Mouse (Mus musculus): ENCODE measurements around the gene 9930021J03Rik. TPM values are rescaled to one million over a fixed set of nuclear protein-coding genes. Genes with fewer than 3 reads are reported as not detected.

The 9930021J03Rik gene
- polyA plus RNA-seq, 1 experiment from 2014 or later = 8.2 TPM

GRCm38 (mm10) chr19:29674946-29675345 lies 130.8 kb downstream of the 9930021J03Rik start:
- DNase-seq (ENCODE audit: low spot score) (no peak), ATAC-seq (ENCODE audit: insufficient number of reproducible peaks, low FRiP score, low TSS enrichment, low read depth) (no peak)
- H3K4me1 ChIP-seq (ENCODE audit: control insufficient read depth, insufficient read depth, low read length) = no peaks in the 10 kb centered on the region
- no peaks in the 10 kb centered on the region for H3K36me3 ChIP-seq (ENCODE audit: control insufficient read depth, insufficient read depth, low read length)
- H3K27me3 ChIP-seq (ENCODE audit: control insufficient read depth, insufficient read depth, low read length) = no peaks in the 10 kb centered on the region
- no peak overlapping the region for H3K9ac ChIP-seq (ENCODE audit: low read length)
- H3K4me3 ChIP-seq (ENCODE audit: low read depth, low read length) = no peak overlapping the region
- WGBS = 94% methylated on average over 7 of the region's 7 CpGs
- H3K9me3 ChIP-seq (ENCODE audit: control insufficient read depth, low read length) = no peaks in the 10 kb centered on the region
- H3K27ac ChIP-seq (replicated peaks; ENCODE audit: low read depth, low read length) = no peak overlapping the region
- no peak overlapping the region for H3K4me2 ChIP-seq (ENCODE audit: low read depth, severe bottlenecking)

GRCm38 (mm10) chr19:29672660-29673059 lies 133.1 kb downstream of the 9930021J03Rik start:
- Histone ChIP-seq H3K36me3 (ENCODE audit: control insufficient read depth, insufficient read depth, low read length) (no peaks in the 10 kb centered on the region), H3K4me1 (ENCODE audit: control insufficient read depth, insufficient read depth, low read length) (no peaks in the 10 kb centered on the region), H3K27me3 (ENCODE audit: control insufficient read depth, insufficient read depth, low read length) (no peaks in the 10 kb centered on the region), H3K4me2 (ENCODE audit: low read depth, severe bottlenecking) (no peak overlapping the region), H3K27ac (replicated peaks; ENCODE audit: low read depth, low read length) (no peak overlapping the region), H3K9me3 (ENCODE audit: control insufficient read depth, low read length) (no peaks in the 10 kb centered on the region), H3K4me3 (ENCODE audit: low read depth, low read length) (no peak overlapping the region), H3K9ac (ENCODE audit: low read length) (no peak overlapping the region)
- ATAC-seq (ENCODE audit: insufficient number of reproducible peaks, low FRiP score, low TSS enrichment, low read depth) (no peak), DNase-seq (ENCODE audit: low spot score) (no peak)
- WGBS = 94% methylated on average over 13 of the region's 13 CpGs

- Histone ChIP-seq H3K36me3 (ENCODE audit: control insufficient read depth, insufficient read depth, low read length) (no peaks in the 10 kb centered on the region), H3K4me3 (ENCODE audit: low read depth, low read length) (no peak overlapping the region), H3K4me2 (ENCODE audit: low read depth, severe bottlenecking) (no peak overlapping the region), H3K27me3 (ENCODE audit: control insufficient read depth, insufficient read depth, low read length) (no peaks in the 10 kb centered on the region), H3K9ac (ENCODE audit: low read length) (no peak overlapping the region), H3K9me3 (ENCODE audit: control insufficient read depth, low read length) (no peaks in the 10 kb centered on the region), H3K27ac (replicated peaks; ENCODE audit: low read depth, low read length) (no peak overlapping the region), H3K4me1 (ENCODE audit: control insufficient read depth, insufficient read depth, low read length) (peaks cover 5% of the 10 kb centered on the region; the same call in 1 of the 2 replicates)
- ATAC-seq (ENCODE audit: insufficient number of reproducible peaks, low FRiP score, low TSS enrichment, low read depth) (no peak), DNase-seq (ENCODE audit: low spot score) (no peak)
- WGBS = 79% methylated on average over 2 of the region's 2 CpGs
These were observed 134.6 kb downstream of the 9930021J03Rik start for GRCm38 (mm10) chr19:29671160-29671559.

- Histone ChIP-seq H3K4me2 (ENCODE audit: low read depth, severe bottlenecking) (no peak overlapping the region), H3K9me3 (ENCODE audit: control insufficient read depth, low read length) (no peaks in the 10 kb centered on the region), H3K4me1 (ENCODE audit: control insufficient read depth, insufficient read depth, low read length) (peaks cover 5% of the 10 kb centered on the region; the same call in 1 of the 2 replicates), H3K27me3 (ENCODE audit: control insufficient read depth, insufficient read depth, low read length) (no peaks in the 10 kb centered on the region), H3K36me3 (ENCODE audit: control insufficient read depth, insufficient read depth, low read length) (no peaks in the 10 kb centered on the region), H3K4me3 (ENCODE audit: low read depth, low read length) (no peak overlapping the region), H3K27ac (replicated peaks; ENCODE audit: low read depth, low read length) (no peak overlapping the region), H3K9ac (ENCODE audit: low read length) (no peak overlapping the region)
- ATAC-seq (ENCODE audit: insufficient number of reproducible peaks, low FRiP score, low TSS enrichment, low read depth) (no peak), DNase-seq (ENCODE audit: low spot score) (no peak)
- 87% methylated on average over 6 of the region's 6 CpGs for WGBS
These were observed 135.5 kb downstream of the 9930021J03Rik start for GRCm38 (mm10) chr19:29670247-29670646.

- no peak for ATAC-seq (ENCODE audit: insufficient number of reproducible peaks, low FRiP score, low TSS enrichment, low read depth)
- no peak for DNase-seq (ENCODE audit: low spot score)
- no peaks in the 10 kb centered on the region for H3K27me3 ChIP-seq (ENCODE audit: control insufficient read depth, insufficient read depth, low read length)
- no peak overlapping the region for H3K9ac ChIP-seq (ENCODE audit: low read length)
- H3K9me3 ChIP-seq (ENCODE audit: control insufficient read depth, low read length) = no peaks in the 10 kb centered on the region
- H3K36me3 ChIP-seq (ENCODE audit: control insufficient read depth, insufficient read depth, low read length) = no peaks in the 10 kb centered on the region
- no peak overlapping the region for H3K27ac ChIP-seq (replicated peaks; ENCODE audit: low read depth, low read length)
- 89% methylated on average over 7 of the region's 7 CpGs for WGBS
- H3K4me3 ChIP-seq (ENCODE audit: low read depth, low read length) = no peak overlapping the region
- peaks cover 5% of the 10 kb centered on the region; the same call in 1 of the 2 replicates for H3K4me1 ChIP-seq (ENCODE audit: control insufficient read depth, insufficient read depth, low read length)
- H3K4me2 ChIP-seq (ENCODE audit: low read depth, severe bottlenecking) = no peak overlapping the region
These were observed 137.7 kb downstream of the 9930021J03Rik start for GRCm38 (mm10) chr19:29668135-29668534.

GRCm38 (mm10) chr19:29666965-29667594 lies 138.7 kb downstream of the 9930021J03Rik start:
- Histone ChIP-seq H3K27ac (replicated peaks; ENCODE audit: low read depth, low read length) (no peak overlapping the region), H3K4me2 (ENCODE audit: low read depth, severe bottlenecking) (no peak overlapping the region), H3K4me3 (ENCODE audit: low read depth, low read length) (no peak overlapping the region), H3K36me3 (ENCODE audit: control insufficient read depth, insufficient read depth, low read length) (no peaks in the 10 kb centered on the region), H3K27me3 (ENCODE audit: control insufficient read depth, insufficient read depth, low read length) (no peaks in the 10 kb centered on the region), H3K4me1 (ENCODE audit: control insufficient read depth, insufficient read depth, low read length) (peaks cover 5% of the 10 kb centered on the region; the same call in 1 of the 2 replicates), H3K9me3 (ENCODE audit: control insufficient read depth, low read length) (no peaks in the 10 kb centered on the region), H3K9ac (ENCODE audit: low read length) (no peak overlapping the region)
- WGBS = 54% methylated on average over 5 of the region's 5 CpGs
- DNase-seq (ENCODE audit: low spot score) (no peak), ATAC-seq (ENCODE audit: insufficient number of reproducible peaks, low FRiP score, low TSS enrichment, low read depth) (no peak)

- DNase-seq (ENCODE audit: low spot score) (no peak), ATAC-seq (ENCODE audit: insufficient number of reproducible peaks, low FRiP score, low TSS enrichment, low read depth) (no peak)
- Histone ChIP-seq H3K9ac (ENCODE audit: low read length) (no peak overlapping the region), H3K36me3 (ENCODE audit: control insufficient read depth, insufficient read depth, low read length) (no peaks in the 10 kb centered on the region), H3K4me2 (ENCODE audit: low read depth, severe bottlenecking) (no peak overlapping the region), H3K27ac (replicated peaks; ENCODE audit: low read depth, low read length) (no peak overlapping the region), H3K27me3 (ENCODE audit: control insufficient read depth, insufficient read depth, low read length) (no peaks in the 10 kb centered on the region), H3K4me3 (ENCODE audit: low read depth, low read length) (no peak overlapping the region), H3K9me3 (ENCODE audit: control insufficient read depth, low read length) (no peaks in the 10 kb centered on the region), H3K4me1 (ENCODE audit: control insufficient read depth, insufficient read depth, low read length) (peaks cover 5% of the 10 kb centered on the region; the same call in 1 of the 2 replicates)
- 75% methylated on average over 4 of the region's 4 CpGs for WGBS
These were observed 139.6 kb downstream of the 9930021J03Rik start for GRCm38 (mm10) chr19:29666164-29666563.

GRCm38 (mm10) chr19:29664934-29665333 lies 140.9 kb downstream of the 9930021J03Rik start:
- H3K9ac ChIP-seq (ENCODE audit: low read length) = no peak overlapping the region
- no peaks in the 10 kb centered on the region for H3K27me3 ChIP-seq (ENCODE audit: control insufficient read depth, insufficient read depth, low read length)
- no peak for ATAC-seq (ENCODE audit: insufficient number of reproducible peaks, low FRiP score, low TSS enrichment, low read depth)

More at GRCm38 (mm10) chr19:29664934-29665333, 140.9 kb downstream of the 9930021J03Rik start:
- H3K36me3 ChIP-seq (ENCODE audit: control insufficient read depth, insufficient read depth, low read length) = no peaks in the 10 kb centered on the region
- H3K9me3 ChIP-seq (ENCODE audit: control insufficient read depth, low read length) = no peaks in the 10 kb centered on the region
- no peak overlapping the region for H3K4me3 ChIP-seq (ENCODE audit: low read depth, low read length)
- no peak overlapping the region for H3K27ac ChIP-seq (replicated peaks; ENCODE audit: low read depth, low read length)
- peaks cover 5% of the 10 kb centered on the region; the same call in 1 of the 2 replicates for H3K4me1 ChIP-seq (ENCODE audit: control insufficient read depth, insufficient read depth, low read length)
- no peak for DNase-seq (ENCODE audit: low spot score)
- whole genome bisulfite sequencing = 84% methylated on average over 5 of the region's 5 CpGs
- H3K4me2 ChIP-seq (ENCODE audit: low read depth, severe bottlenecking) = no peak overlapping the region

Data from limb, embryonic 11.5 days (tissue).